Mouse (Mus musculus): Measurements from ENCODE around the gene Ctns. TPM values are rescaled to one million over a fixed set of nuclear protein-coding genes. Genes with fewer than 3 reads are reported as not detected.

Gene Ctns
- polyA plus RNA-seq, 1 experiment from 2014 or later: 15.9 TPM

DNA sequence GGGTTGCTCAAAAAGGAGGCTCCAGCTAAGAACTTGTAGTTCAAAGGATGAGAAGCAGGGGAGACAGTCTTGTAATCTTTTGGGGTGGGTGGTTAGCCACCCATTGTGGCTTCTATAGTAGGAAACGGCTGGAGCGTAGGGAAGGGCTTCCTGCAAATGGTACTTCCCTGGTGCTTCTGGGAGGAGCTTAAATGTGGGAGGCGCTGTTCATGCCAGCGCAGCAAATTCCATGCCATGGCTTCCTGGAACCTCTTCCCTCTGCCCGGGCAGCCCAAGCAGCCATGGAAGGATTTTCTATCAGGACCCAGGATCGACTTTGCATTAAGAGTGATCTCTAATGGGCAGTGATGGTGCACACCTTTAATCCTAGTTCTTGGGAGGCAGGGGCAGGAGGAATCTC is 30.3 kb downstream of the Ctns start:
- Histone ChIP-seq H3K27ac (replicated peaks) (no peak overlapping the region), H3K4me3 (ENCODE audit: low read depth, low read length) (no peak overlapping the region), H3K36me3 (ENCODE audit: control insufficient read depth, insufficient read depth, low read length) (no peaks in the 10 kb centered on the region), H3K27me3 (ENCODE audit: control insufficient read depth, insufficient read depth, low read length) (no peaks in the 10 kb centered on the region), H3K9ac (ENCODE audit: low read length) (no peak overlapping the region), H3K9me3 (ENCODE audit: control insufficient read depth, low read length) (no peaks in the 10 kb centered on the region), H3K4me2 (replicated peaks; ENCODE audit: low read depth) (no peak overlapping the region), H3K4me1 (replicated peaks; ENCODE audit: control insufficient read depth, insufficient read depth) (peaks cover 4% of the 10 kb centered on the region)
- WGBS: 77% methylated on average over 6 of the region's 6 CpGs
- TF ChIP-seq CTCF (IDR thresholded peaks at IDR 0.05; ENCODE audit: low read depth): no peak
- no peak for TF ChIP-seq EP300 (optimal IDR thresholded peaks at IDR 0.05)
- DNase-seq (ENCODE audit: low spot score): no peak
- ATAC-seq (ENCODE audit: low FRiP score, low TSS enrichment): no peak

DNA sequence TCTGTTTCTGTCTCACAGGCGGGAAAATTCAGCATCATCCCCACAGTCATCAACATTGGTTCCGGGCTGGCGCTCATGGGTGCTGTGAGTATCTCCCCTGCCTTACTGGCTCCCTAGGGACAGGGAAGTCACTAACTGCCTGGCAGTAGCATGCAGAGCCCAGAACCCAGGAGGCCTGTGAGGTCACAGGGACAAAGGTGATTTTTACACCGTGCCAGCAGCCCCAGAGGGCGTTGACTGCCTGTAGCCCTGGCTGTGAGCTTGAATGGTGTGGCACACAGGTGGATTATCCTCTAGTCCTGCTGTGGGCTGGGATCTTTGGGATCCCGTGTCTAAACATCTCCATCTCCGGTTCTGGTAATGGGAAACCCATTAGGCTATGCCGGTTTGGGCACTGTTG is 30.8 kb downstream of the Ctns start:
- Histone ChIP-seq H3K27me3 (ENCODE audit: control insufficient read depth, insufficient read depth, low read length) (no peaks in the 10 kb centered on the region), H3K4me1 (replicated peaks; ENCODE audit: control insufficient read depth, insufficient read depth) (peaks cover 4% of the 10 kb centered on the region), H3K36me3 (ENCODE audit: control insufficient read depth, insufficient read depth, low read length) (no peaks in the 10 kb centered on the region), H3K4me3 (ENCODE audit: low read depth, low read length) (no peak overlapping the region), H3K27ac (replicated peaks) (no peak overlapping the region), H3K4me2 (replicated peaks; ENCODE audit: low read depth) (no peak overlapping the region), H3K9ac (ENCODE audit: low read length) (no peak overlapping the region), H3K9me3 (ENCODE audit: control insufficient read depth, low read length) (no peaks in the 10 kb centered on the region)
- TF ChIP-seq CTCF (IDR thresholded peaks at IDR 0.05; ENCODE audit: low read depth) (no peak), EP300 (optimal IDR thresholded peaks at IDR 0.05) (no peak)
- no peak for ATAC-seq (ENCODE audit: low FRiP score, low TSS enrichment)
- WGBS: 84% methylated on average over 8 of the region's 8 CpGs
- no peak for DNase-seq (ENCODE audit: low spot score)

DNA sequence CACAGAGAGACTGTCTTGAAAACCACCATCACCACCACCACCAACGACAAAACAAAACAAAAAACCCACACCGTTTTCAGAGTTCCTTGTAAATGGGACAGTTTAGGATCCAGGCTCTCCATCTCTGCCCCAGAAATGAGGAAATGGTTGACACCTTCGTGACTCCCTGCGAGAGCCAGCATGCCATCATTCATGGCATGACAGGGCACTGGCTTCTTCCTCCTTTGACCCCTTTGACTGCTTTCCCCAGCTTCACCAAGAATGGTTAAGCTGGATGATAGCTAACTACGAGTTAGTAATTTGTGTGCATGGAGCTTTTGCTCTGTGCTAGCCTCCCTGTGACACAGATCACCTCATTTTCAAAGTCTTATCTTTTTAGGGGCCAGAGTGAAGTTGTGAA is 36.6 kb downstream of the Ctns start:
- H3K27me3 ChIP-seq (ENCODE audit: control insufficient read depth, insufficient read depth, low read length): no peaks in the 10 kb centered on the region
- no peaks in the 10 kb centered on the region for H3K9me3 ChIP-seq (ENCODE audit: control insufficient read depth, low read length)
- no peak overlapping the region for H3K4me2 ChIP-seq (replicated peaks; ENCODE audit: low read depth)
- no peak for ATAC-seq (ENCODE audit: low FRiP score, low TSS enrichment)
- WGBS: 49% methylated on average over 5 of the region's 5 CpGs
- no peak for DNase-seq (ENCODE audit: low spot score)
- no peak for TF ChIP-seq CTCF (IDR thresholded peaks at IDR 0.05; ENCODE audit: low read depth)
- no peak for TF ChIP-seq EP300 (optimal IDR thresholded peaks at IDR 0.05)
- H3K27ac ChIP-seq (replicated peaks): no peak overlapping the region
- H3K4me1 ChIP-seq (replicated peaks; ENCODE audit: control insufficient read depth, insufficient read depth): no peaks in the 10 kb centered on the region; the same call in 1 of the 2 replicates
- no peak overlapping the region for H3K9ac ChIP-seq (ENCODE audit: low read length)
- no peak overlapping the region for H3K4me3 ChIP-seq (ENCODE audit: low read depth, low read length)
- no peaks in the 10 kb centered on the region for H3K36me3 ChIP-seq (ENCODE audit: control insufficient read depth, insufficient read depth, low read length)

DNA sequence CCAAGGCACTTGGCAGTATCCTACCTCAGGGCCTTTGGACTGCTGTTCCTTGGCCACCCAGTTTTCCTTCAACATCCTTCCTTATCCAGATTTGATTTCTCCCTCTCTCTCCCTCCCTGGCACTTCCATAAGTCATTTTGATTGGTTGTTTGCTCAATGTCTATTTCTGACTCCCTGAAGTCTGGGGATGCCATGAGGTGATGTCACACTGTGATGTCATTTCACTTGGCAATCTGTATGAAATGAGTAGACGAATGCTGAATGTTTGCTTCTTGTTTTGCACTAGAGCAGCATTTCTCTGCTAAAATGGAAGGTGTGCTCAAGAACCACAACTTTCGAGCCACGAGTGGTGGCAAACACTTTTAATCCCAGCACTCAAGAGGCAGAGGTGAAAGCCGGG is 37.2 kb downstream of the Ctns start:
- ATAC-seq (ENCODE audit: low FRiP score, low TSS enrichment): no peak
- no peak overlapping the region for H3K4me2 ChIP-seq (replicated peaks; ENCODE audit: low read depth)
- no peaks in the 10 kb centered on the region; the same call in 1 of the 2 replicates for H3K4me1 ChIP-seq (replicated peaks; ENCODE audit: control insufficient read depth, insufficient read depth)
- WGBS: 79% methylated on average over 4 of the region's 4 CpGs
- H3K9ac ChIP-seq (ENCODE audit: low read length): no peak overlapping the region
- TF ChIP-seq CTCF (IDR thresholded peaks at IDR 0.05; ENCODE audit: low read depth) (no peak), EP300 (optimal IDR thresholded peaks at IDR 0.05) (no peak)
- no peak for DNase-seq (ENCODE audit: low spot score)
- no peak overlapping the region for H3K27ac ChIP-seq (replicated peaks)
- H3K27me3 ChIP-seq (ENCODE audit: control insufficient read depth, insufficient read depth, low read length): no peaks in the 10 kb centered on the region
- no peak overlapping the region for H3K4me3 ChIP-seq (ENCODE audit: low read depth, low read length)
- H3K36me3 ChIP-seq (ENCODE audit: control insufficient read depth, insufficient read depth, low read length): no peaks in the 10 kb centered on the region
- no peaks in the 10 kb centered on the region for H3K9me3 ChIP-seq (ENCODE audit: control insufficient read depth, low read length)

DNA sequence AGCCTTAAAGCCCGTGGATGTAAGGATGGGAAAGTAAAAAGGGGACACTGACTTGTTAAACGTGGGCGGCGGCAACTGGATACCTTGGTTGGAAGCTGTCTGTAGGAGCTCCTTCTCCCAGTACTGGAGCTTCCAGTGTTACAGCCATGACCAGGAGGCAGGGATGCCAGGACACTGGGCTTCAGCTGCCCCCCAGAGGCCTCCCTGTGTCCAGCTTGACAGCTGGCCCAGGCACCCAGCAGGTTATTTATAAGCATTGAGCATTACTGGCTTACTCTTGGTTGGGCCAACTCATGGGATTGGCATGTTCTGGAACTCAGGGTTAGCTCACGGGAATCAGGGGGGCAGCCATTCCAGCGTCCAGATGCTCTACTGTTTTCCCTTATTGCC is 38.0 kb downstream of the Ctns start:
- Histone ChIP-seq H3K27ac (replicated peaks) (no peak overlapping the region), H3K4me2 (replicated peaks; ENCODE audit: low read depth) (peak overlapping the region; percentile 67), H3K9me3 (ENCODE audit: control insufficient read depth, low read length) (no peaks in the 10 kb centered on the region), H3K4me1 (replicated peaks; ENCODE audit: control insufficient read depth, insufficient read depth) (no peaks in the 10 kb centered on the region; the same call in 1 of the 2 replicates), H3K4me3 (ENCODE audit: low read depth, low read length) (peak overlapping the region; percentile 41; the same call in 1 of the 2 replicates), H3K27me3 (ENCODE audit: control insufficient read depth, insufficient read depth, low read length) (no peaks in the 10 kb centered on the region), H3K9ac (ENCODE audit: low read length) (no peak overlapping the region), H3K36me3 (ENCODE audit: control insufficient read depth, insufficient read depth, low read length) (no peaks in the 10 kb centered on the region)
- WGBS: 24% methylated on average over 6 of the region's 6 CpGs
- ATAC-seq (ENCODE audit: low FRiP score, low TSS enrichment) (no peak), DNase-seq (ENCODE audit: low spot score) (no peak)
- no peak for TF ChIP-seq EP300 (optimal IDR thresholded peaks at IDR 0.05)

DNA sequence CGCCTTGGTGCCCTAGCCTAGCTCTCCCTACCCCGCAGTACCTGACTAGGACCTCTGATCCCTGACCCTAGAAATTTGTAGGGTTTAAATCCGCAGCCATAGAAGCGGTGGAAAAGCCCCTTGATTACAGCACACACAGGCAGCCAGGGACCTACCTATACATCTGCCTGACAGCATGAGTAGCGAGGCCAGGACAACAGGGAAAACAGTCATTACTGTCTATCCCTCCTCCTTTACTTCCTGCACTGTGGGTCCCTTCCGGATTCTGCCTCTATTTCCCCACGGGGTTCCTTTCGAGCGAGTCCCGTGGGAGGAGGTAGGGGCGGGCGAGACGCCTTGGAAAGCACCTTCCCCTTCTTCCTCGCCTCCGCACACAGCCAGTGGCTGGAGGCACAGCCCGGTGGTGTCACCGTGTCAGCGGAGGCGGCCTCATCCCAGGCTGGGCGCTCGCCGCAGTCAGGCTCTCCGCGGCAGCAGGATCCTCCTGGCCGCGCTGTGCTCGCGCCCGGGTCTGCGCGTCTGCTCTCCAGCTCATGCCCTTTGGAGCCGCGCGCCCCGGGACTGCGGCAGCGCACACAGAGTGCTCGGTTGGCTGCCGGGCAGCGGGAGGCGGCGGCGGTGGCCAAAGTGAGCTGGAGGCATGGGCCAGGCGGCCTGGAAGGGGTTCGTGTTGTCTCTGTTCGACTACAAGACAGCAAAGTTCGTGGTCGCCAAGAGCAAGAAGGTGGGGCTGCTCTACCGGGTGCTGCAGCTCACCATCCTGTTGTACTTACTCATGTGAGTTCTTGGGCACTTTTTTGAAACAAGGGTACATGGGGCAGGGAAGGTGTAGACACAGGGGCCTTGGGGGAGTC is 38.7 kb downstream of the Ctns start, which contains the start of gene P2rx5:
P2rx5 (plus strand) TSS at position 465 of the 854 bp plus-strand sequence.
- Histone ChIP-seq H3K36me3 (ENCODE audit: control insufficient read depth, insufficient read depth, low read length) (no peaks in the 10 kb centered on the region), H3K9me3 (ENCODE audit: control insufficient read depth, low read length) (no peaks in the 10 kb centered on the region), H3K27ac (replicated peaks) (no peak within 1 kb of the TSS), H3K4me3 (ENCODE audit: low read depth, low read length) (peak within 1 kb of the TSS; percentile 41), H3K4me2 (replicated peaks; ENCODE audit: low read depth) (peak within 1 kb of the TSS; percentile 67), H3K27me3 (ENCODE audit: control insufficient read depth, insufficient read depth, low read length) (no peaks in the 10 kb centered on the region), H3K9ac (ENCODE audit: low read length) (peak within 1 kb of the TSS; percentile 51; the same call in 1 of the 2 replicates), H3K4me1 (replicated peaks; ENCODE audit: control insufficient read depth, insufficient read depth) (no peaks in the 10 kb centered on the region; the same call in 1 of the 2 replicates)
- 0 out of 2 replicates have a peak, but pooled peaks have one; percentile 40 for ATAC-seq (ENCODE audit: low FRiP score, low TSS enrichment)
- no peak for TF ChIP-seq CTCF (IDR thresholded peaks at IDR 0.05; ENCODE audit: low read depth)
- no peak for TF ChIP-seq EP300 (optimal IDR thresholded peaks at IDR 0.05)
- peak; percentile 58 for DNase-seq (ENCODE audit: low spot score)
- WGBS: 4% methylated on average over 49 of the region's 49 CpGs

All from stomach, postnatal 0 days (tissue).